Mouse (Mus musculus) embryonic facial prominence, embryonic 10.5 days (tissue): ENCODE results near the gene Plcl1. TPM values are rescaled to one million over a fixed set of nuclear protein-coding genes. Genes with fewer than 3 reads are reported as not detected.

Source experiments
- DNase-seq: peaks from one replicate; pipeline ENCODE4 v3.0.0-alpha.2; 2017; ENCODE audit warnings: low spot score
- H3K27ac ChIP-seq: fragments of 300-500 bp; sonication (generic); replicated peaks from 2 replicates; pipeline ENCODE4 v1.5.1; 2016; ENCODE audit warnings: mild to moderate bottlenecking
- H3K27me3 ChIP-seq: fragments of 300-500 bp; sonication (generic); replicated peaks from 2 replicates; pipeline ENCODE4 v1.6.1; 2016; ENCODE audit warnings: low read depth, mild to moderate bottlenecking; ENCODE audit not compliant: poor library complexity, severe bottlenecking
- H3K36me3 ChIP-seq: fragments of 300-500 bp; sonication (generic); replicated peaks from 2 replicates; pipeline ENCODE4 v1.6.1; 2016; ENCODE audit warnings: mild to moderate bottlenecking, moderate library complexity
- H3K4me1 ChIP-seq: fragments of 300-500 bp; sonication (generic); 2 replicates; pipeline ENCODE4 v1.6.1; 2016
- H3K4me3 ChIP-seq: fragments of 300-500 bp; sonication (generic); 2 replicates; pipeline ENCODE4 v1.5.1; 2016; ENCODE audit warnings: mild to moderate bottlenecking, moderate library complexity
- H3K9me3 ChIP-seq: fragments of 300-500 bp; sonication (generic); 2 replicates; pipeline ENCODE4 v1.6.1; 2016; ENCODE audit warnings: mild to moderate bottlenecking
- WGBS: fragments of 180-500 bp; shearing (Covaris S2); methylation state at CpG from one replicate; pipeline ENCODE4 v1.1.7; 2016; 5-methylcytosine and 5-hydroxymethylcytosine counted together
- polyA plus RNA-seq: library from polyadenylated mRNA; unstranded; fragments of >200 nt; fragmentation: Nextera tagmentation; extraction: Ambion mirVana; gene quantifications from 2 replicates; pipeline ENCODE4 v1.2.1, GENCODE M21; 2016

The Plcl1 gene
- polyA plus RNA-seq, 1 experiment from 2014 or later = 0.81 TPM

DNA sequence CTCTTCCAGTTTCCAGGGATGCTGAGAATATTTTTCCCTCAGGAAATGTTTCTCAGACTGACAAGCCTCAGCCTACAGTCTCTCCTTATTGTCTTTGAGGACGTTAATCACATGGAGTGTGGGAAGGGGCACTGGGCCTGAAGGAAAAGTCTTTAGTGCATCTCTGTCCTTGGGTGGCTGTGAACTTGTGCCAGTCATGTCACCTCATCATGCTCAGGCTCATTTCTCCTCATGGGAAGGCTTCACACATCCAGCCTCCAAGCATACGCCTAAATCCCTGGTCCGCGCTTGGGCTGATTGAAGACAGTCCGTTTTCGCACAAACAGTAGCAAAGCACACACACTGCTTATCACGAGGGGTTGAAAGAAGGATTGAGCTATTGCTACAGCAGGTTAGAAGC is 344.0 kb downstream of the Plcl1 start:
- Histone ChIP-seq H3K9me3 (no peaks in the 10 kb centered on the region), H3K4me3 (no peak overlapping the region), H3K27me3 (no peaks in the 10 kb centered on the region), H3K27ac (no peak overlapping the region), H3K4me1 (no peaks in the 10 kb centered on the region), H3K36me3 (no peaks in the 10 kb centered on the region)
- no peak for DNase-seq
- 89% methylated on average over 7 of the region's 7 CpGs for WGBS

DNA sequence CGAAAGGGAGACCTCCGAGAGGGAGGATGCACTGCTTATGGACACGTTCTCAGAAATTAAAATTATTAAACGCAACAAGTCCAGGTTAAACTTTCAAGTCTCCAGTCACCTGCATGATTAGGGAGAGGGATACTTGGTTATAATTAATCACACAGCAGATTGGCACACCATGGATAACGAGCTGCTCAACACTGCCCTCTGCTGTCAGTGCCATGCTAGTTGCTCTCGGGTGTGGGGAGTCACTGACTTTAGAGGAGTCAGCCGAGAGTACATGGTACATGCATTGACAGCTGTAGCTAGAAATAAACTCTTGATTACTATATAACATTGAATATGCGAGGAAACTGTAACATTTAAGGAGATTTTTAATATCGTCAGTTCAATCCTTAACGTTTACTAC is 350.0 kb downstream of the Plcl1 start:
- 62% methylated on average over 10 of the region's 10 CpGs for WGBS
- Histone ChIP-seq H3K27me3 (no peaks in the 10 kb centered on the region), H3K4me3 (no peak overlapping the region), H3K27ac (no peak overlapping the region), H3K9me3 (no peaks in the 10 kb centered on the region), H3K4me1 (no peaks in the 10 kb centered on the region), H3K36me3 (no peaks in the 10 kb centered on the region)
- peak; percentile 32 for DNase-seq

- no peaks in the 10 kb centered on the region for H3K36me3 ChIP-seq
These were observed 356.6 kb downstream of the Plcl1 start for GRCm38 (mm10) chr1:55762284-55762683.

DNA sequence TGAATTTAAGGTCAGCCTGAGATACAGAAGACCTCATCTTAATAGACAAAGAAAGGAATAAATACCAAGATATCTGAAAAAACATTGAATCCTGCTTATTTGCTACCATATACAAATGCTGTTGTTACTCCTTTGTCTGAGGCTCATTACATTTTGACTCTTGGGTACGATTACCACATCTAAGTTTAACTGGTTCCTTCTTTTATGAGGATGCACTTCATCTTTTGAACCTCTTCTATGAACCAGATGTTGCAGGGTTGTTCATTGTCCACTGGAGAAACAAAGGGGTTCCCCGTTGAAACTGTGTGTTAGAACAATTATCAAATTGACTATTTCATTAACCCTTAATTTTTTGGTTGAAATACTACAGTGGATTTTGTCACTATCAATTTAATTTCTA is 357.4 kb downstream of the Plcl1 start:
- no peak for DNase-seq
- Histone ChIP-seq H3K4me1 (no peaks in the 10 kb centered on the region), H3K4me3 (no peak overlapping the region), H3K27me3 (no peaks in the 10 kb centered on the region), H3K36me3 (no peaks in the 10 kb centered on the region), H3K9me3 (no peaks in the 10 kb centered on the region), H3K27ac (no peak overlapping the region)
- WGBS = 81% methylated on average over 2 of the region's 2 CpGs

More at GRCm38 (mm10) chr1:55762284-55762683, 356.6 kb downstream of the Plcl1 start:
- WGBS = 86% methylated on average over 5 of the region's 5 CpGs
- Histone ChIP-seq H3K4me1 (no peaks in the 10 kb centered on the region), H3K4me3 (no peak overlapping the region), H3K9me3 (no peaks in the 10 kb centered on the region), H3K27ac (no peak overlapping the region), H3K27me3 (no peaks in the 10 kb centered on the region)
- no peak for DNase-seq

- Histone ChIP-seq H3K27me3 (no peaks in the 10 kb centered on the region), H3K4me3 (no peak overlapping the region), H3K27ac (no peak overlapping the region), H3K9me3 (no peaks in the 10 kb centered on the region), H3K4me1 (no peaks in the 10 kb centered on the region), H3K36me3 (no peaks in the 10 kb centered on the region)
- WGBS = 54% methylated on average over 1 of the region's 1 CpGs
- no peak for DNase-seq
These were observed 361.0 kb downstream of the Plcl1 start for GRCm38 (mm10) chr1:55766743-55767142.

GRCm38 (mm10) chr1:55770072-55770785 is 364.5 kb downstream of the Plcl1 start:
- Histone ChIP-seq H3K4me1 (no peaks in the 10 kb centered on the region), H3K36me3 (no peaks in the 10 kb centered on the region), H3K27me3 (no peaks in the 10 kb centered on the region), H3K27ac (no peak overlapping the region), H3K4me3 (no peak overlapping the region), H3K9me3 (no peaks in the 10 kb centered on the region)
- DNase-seq = no peak

- Histone ChIP-seq H3K36me3 (no peaks in the 10 kb centered on the region), H3K27me3 (no peaks in the 10 kb centered on the region), H3K4me1 (no peaks in the 10 kb centered on the region), H3K4me3 (no peak overlapping the region), H3K27ac (no peak overlapping the region), H3K9me3 (no peaks in the 10 kb centered on the region)
- no peak for DNase-seq
- 72% methylated on average over 6 of the region's 6 CpGs for WGBS
These were observed 387.1 kb downstream of the Plcl1 start for GRCm38 (mm10) chr1:55792817-55793216.

Other genes with a start within 250 kb of the Plcl1 start
- 10.6 and 13.6 TPM in 2 replicates for gene Rftn2, start 179.1 kb upstream of the Plcl1 start, polyA plus RNA-seq
- gene Mars2, start 168.7 kb upstream of the Plcl1 start, polyA plus RNA-seq = 3.2 and 3.4 TPM in 2 replicates
- 0.33 TPM in 1 of 2 replicates, not detected in the other for gene Boll, start 42.5 kb upstream of the Plcl1 start, polyA plus RNA-seq